Mouse (Mus musculus) heart, embryonic 11.5 days (tissue): ENCODE results near the gene Zc3h13. TPM values are rescaled to one million over a fixed set of nuclear protein-coding genes. Genes with fewer than 3 reads are reported as not detected.

Source experiments
- ATAC-seq: fragments of 200-750 bp; cut with Nextera tagmentation; replicated peaks from 2 replicates; pipeline ENCODE4 v1.8.0; 2017; ENCODE audit warnings: moderate library complexity; ENCODE audit not compliant: insufficient number of reproducible peaks, low FRiP score, low TSS enrichment
- H3K27ac ChIP-seq: fragments of 300-500 bp; sonication (generic); 2 replicates; pipeline ENCODE4 v1.5.1; 2014; ENCODE audit warnings: mild to moderate bottlenecking, low read depth, low read length
- H3K27me3 ChIP-seq: fragments of 300-500 bp; sonication (generic); 2 replicates; pipeline ENCODE4 v1.6.1; 2014; ENCODE audit warnings: mild to moderate bottlenecking, low read length, mixed read lengths; ENCODE audit not compliant: control insufficient read depth, insufficient read depth
- H3K36me3 ChIP-seq: fragments of 300-500 bp; sonication (generic); 2 replicates; pipeline ENCODE4 v1.6.1; 2014; ENCODE audit warnings: mild to moderate bottlenecking, low read length, moderate library complexity, mixed read lengths; ENCODE audit not compliant: control insufficient read depth, insufficient read depth
- H3K4me1 ChIP-seq: fragments of 300-500 bp; sonication (generic); 2 replicates; pipeline ENCODE4 v1.6.1; 2014; ENCODE audit warnings: low read length; ENCODE audit not compliant: control insufficient read depth, insufficient read depth
- H3K4me2 ChIP-seq: fragments of 300-500 bp; sonication (generic); 2 replicates; pipeline ENCODE4 v1.6.1; 2014; ENCODE audit warnings: mild to moderate bottlenecking, moderate library complexity
- H3K4me3 ChIP-seq: fragments of 300-500 bp; sonication (generic); 2 replicates; pipeline ENCODE4 v1.5.1; 2014; ENCODE audit warnings: low read depth, low read length
- H3K9ac ChIP-seq: fragments of 300-500 bp; sonication (generic); 2 replicates; pipeline ENCODE4 v1.6.1; 2014; ENCODE audit warnings: mild to moderate bottlenecking, low read depth, low read length, moderate library complexity
- H3K9me3 ChIP-seq: fragments of 300-500 bp; sonication (generic); replicated peaks from 2 replicates; pipeline ENCODE4 v1.6.1; 2016; ENCODE audit warnings: low read length; ENCODE audit not compliant: control insufficient read depth
- WGBS: fragments of 180-500 bp; shearing (Covaris S2); extraction: QIAGEN DNeasy Blood & Tissue Kit; methylation state at CpG from one replicate; pipeline ENCODE4 v1.1.7; 2014; ENCODE audit not compliant: insufficient replicate concordance; 5-methylcytosine and 5-hydroxymethylcytosine counted together
- polyA plus RNA-seq: library from polyadenylated mRNA; unstranded; fragments of >200 nt; fragmentation: Nextera tagmentation; extraction: Ambion mirVana; gene quantifications from 2 replicates; pipeline ENCODE4 v1.2.1, GENCODE M21; 2014

The Zc3h13 gene
- polyA plus RNA-seq, 1 experiment from 2014 or later = 20.2 TPM

DNA sequence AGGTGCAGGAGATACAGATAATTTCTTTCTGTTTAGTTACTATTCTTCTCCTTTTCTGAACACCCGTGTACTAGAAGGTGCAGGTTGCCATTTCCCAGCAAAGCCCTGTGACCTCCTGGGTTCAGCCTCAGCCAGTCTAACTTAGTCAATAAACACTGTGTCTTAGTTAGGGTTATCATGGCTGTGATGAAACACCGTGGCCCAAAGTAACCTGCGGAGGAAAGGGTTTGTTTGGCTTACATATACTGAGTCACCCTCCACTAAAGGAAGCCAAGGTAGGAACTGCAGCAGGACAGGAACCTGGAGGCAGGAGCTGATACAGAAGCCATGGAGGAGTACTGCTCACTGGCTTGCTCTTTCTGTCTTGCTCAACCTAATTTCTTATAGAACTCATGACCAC is 33.7 kb upstream of the Zc3h13 start:
- 77% methylated on average over 3 of the region's 3 CpGs for WGBS

DNA sequence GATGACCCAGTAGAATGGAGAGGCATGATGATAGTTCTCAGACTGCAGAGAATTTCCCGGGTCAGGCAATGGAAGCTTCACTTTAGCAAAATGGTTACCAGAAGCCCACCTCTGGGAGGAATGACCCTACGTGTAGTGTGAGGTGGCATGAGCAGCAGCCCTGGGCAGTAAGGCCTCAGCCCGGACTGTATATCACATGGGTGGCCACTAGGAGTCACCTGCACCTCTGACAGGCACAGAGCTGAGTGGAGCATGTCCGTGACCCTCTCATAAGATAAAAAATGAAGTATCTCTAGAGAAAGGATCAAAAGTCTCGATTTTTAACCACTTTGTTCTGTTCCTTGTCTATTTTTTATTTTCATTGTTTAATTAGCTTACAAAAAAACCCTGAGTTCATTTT is 27.7 kb upstream of the Zc3h13 start:
- H3K4me2 ChIP-seq = no peak overlapping the region
- no peaks in the 10 kb centered on the region for H3K36me3 ChIP-seq
- no peak overlapping the region for H3K9ac ChIP-seq
- WGBS = 38% methylated on average over 5 of the region's 5 CpGs
- no peaks in the 10 kb centered on the region for H3K4me1 ChIP-seq
- no peaks in the 10 kb centered on the region for H3K27me3 ChIP-seq
- no peak for ATAC-seq
- H3K27ac ChIP-seq = no peak overlapping the region
- H3K4me3 ChIP-seq = no peak overlapping the region
- H3K9me3 ChIP-seq = no peaks in the 10 kb centered on the region

More for the DNA sequence above, 33.7 kb upstream of the Zc3h13 start:
- H3K27ac ChIP-seq = no peak overlapping the region
- H3K36me3 ChIP-seq = no peaks in the 10 kb centered on the region
- H3K27me3 ChIP-seq = no peaks in the 10 kb centered on the region
- no peaks in the 10 kb centered on the region for H3K9me3 ChIP-seq
- H3K4me3 ChIP-seq = no peak overlapping the region
- H3K9ac ChIP-seq = no peak overlapping the region
- ATAC-seq = no peak
- H3K4me1 ChIP-seq = no peaks in the 10 kb centered on the region
- no peak overlapping the region for H3K4me2 ChIP-seq

DNA sequence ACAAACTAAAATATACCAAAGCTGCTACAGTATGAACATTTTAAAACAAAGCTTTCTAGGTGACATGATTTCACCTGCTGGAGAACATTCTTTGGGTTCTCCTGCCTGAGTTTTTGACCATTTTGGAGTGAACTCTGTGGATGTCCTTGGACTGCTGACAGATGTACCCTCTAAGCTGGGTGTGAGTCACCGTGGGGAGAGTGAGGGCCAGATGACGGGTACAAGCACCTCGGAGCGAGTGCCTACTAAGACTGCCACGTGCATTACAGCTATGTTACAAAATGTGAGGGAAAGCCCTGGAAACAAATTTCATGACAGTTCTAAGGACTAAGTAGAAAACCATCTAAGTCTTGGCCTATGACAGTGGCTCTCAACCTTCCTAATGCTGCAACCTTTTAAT is 14.6 kb upstream of the Zc3h13 start:
- no peak overlapping the region for H3K4me2 ChIP-seq
- H3K9ac ChIP-seq = no peak overlapping the region
- H3K4me3 ChIP-seq = no peak overlapping the region
- no peaks in the 10 kb centered on the region for H3K27me3 ChIP-seq
- no peak overlapping the region for H3K27ac ChIP-seq
- no peaks in the 10 kb centered on the region for H3K9me3 ChIP-seq
- 56% methylated on average over 5 of the region's 5 CpGs for WGBS
- no peaks in the 10 kb centered on the region for H3K4me1 ChIP-seq
- no peaks in the 10 kb centered on the region for H3K36me3 ChIP-seq
- ATAC-seq = no peak

DNA sequence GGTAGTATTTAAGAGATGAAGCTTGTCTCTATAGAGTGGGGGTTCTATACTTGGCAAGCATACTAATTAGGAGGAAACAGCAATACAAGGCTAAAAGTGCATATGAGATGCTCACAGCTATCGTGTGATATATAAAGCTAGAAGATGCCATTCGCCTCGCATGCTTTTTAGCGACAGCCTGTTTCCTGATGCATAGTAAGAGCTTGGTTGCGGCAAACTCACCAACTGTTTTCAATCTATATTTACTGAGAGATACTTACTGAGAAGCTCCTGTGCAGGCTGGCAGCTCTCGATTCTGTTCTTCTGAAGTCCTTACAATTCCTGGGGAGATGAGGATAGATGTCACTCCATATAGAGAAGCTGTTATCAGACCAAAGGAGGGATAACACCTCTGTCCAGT is 4.5 kb upstream of the Zc3h13 start:
- Histone ChIP-seq H3K9ac (no peak overlapping the region), H3K27ac (no peak overlapping the region), H3K36me3 (no peaks in the 10 kb centered on the region), H3K27me3 (no peaks in the 10 kb centered on the region), H3K4me1 (0 out of 2 replicates have a peak, but pooled peaks cover 3% of the 10 kb centered on the region), H3K4me3 (no peak overlapping the region), H3K9me3 (no peaks in the 10 kb centered on the region), H3K4me2 (no peak overlapping the region)
- WGBS = 83% methylated on average over 6 of the region's 6 CpGs
- no peak for ATAC-seq

DNA sequence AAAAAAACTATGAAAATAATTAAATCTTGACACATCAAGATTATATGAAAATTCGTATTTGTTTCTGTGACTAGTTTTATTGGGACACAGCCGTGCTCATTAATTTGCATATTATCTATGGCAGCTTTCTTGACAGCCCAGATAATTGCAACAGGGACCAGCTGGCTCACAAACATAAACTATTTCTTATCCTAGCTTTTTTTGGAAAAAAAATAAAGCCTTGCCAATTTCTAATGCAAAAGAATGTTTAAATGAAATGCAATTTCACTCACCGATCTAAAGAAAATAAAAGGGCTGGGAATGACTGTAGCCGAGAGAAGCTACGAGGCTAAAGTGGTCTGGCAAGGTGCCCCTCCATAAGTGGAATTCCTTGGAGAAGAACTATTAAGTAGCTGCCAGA is 3.8 kb upstream of the Zc3h13 start:
- 50% methylated on average over 5 of the region's 5 CpGs for WGBS
- Histone ChIP-seq H3K36me3 (no peaks in the 10 kb centered on the region), H3K9me3 (no peaks in the 10 kb centered on the region), H3K4me1 (0 out of 2 replicates have a peak, but pooled peaks cover 6% of the 10 kb centered on the region), H3K4me2 (no peak overlapping the region), H3K27me3 (no peaks in the 10 kb centered on the region), H3K9ac (no peak overlapping the region), H3K27ac (no peak overlapping the region), H3K4me3 (no peak overlapping the region)
- ATAC-seq = no peak

DNA sequence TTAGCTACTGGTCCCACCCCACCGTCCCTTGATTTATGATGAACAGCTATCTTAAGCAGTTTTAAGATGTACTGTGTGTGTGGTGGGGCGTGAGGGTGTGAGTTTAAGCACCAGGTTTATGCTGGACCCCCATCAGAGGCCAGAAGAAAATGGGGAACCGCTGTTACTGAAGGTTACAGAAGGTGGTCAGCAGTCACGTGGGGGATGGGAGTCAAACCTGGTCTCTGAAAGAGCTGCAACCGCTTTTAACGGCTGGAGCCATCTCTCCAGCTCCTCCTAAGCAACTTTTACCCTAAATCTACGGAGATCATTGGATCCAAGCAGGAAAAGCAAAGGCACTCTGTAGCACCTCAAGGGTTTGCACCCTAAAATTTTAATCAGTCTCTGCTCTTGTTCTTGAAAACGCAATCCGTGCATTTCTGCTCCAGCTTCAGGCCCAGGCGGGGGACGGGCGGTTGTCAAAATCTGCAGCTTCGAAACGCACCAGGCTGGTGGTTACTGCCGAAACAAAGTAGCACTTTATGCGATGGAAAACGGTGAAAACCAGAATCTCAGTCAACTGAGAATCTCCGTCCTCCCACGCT is 472 bp upstream of the Zc3h13 start:
- Histone ChIP-seq H3K9ac (peak overlapping the region; percentile 95), H3K36me3 (no peaks in the 10 kb centered on the region), H3K27ac (peak overlapping the region; percentile 87; the same call in 1 of the 2 replicates), H3K27me3 (no peaks in the 10 kb centered on the region), H3K9me3 (no peaks in the 10 kb centered on the region), H3K4me1 (0 out of 2 replicates have a peak, but pooled peaks cover 8% of the 10 kb centered on the region), H3K4me2 (peak overlapping the region; percentile 75), H3K4me3 (peak overlapping the region; percentile 99)
- 6% methylated on average over 19 of the region's 19 CpGs for WGBS
- 0 out of 2 replicates have a peak, but pooled peaks have one; percentile 36 for ATAC-seq

DNA sequence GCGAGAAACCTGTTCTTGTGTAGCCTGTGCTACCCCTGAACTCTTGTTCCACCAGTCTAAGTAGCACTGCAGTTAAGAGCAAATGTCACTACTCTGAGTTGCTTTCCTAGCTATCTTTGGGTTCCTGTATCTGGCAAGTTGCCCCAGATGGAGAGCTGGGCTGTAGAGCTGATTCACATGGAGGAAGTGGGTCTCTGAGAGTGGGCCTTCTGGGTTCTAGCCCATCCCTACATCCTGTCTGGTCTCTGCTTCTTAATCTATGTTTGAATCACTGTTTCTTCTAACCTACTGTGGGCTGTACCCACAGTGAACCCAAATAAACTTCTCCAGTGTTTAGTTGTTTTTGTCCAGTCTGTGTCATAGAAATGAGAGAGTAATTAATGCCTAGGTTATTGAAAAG is 16.9 kb downstream of the Zc3h13 start:
- Histone ChIP-seq H3K27ac (no peak overlapping the region), H3K9me3 (no peaks in the 10 kb centered on the region), H3K9ac (no peak overlapping the region), H3K36me3 (no peaks in the 10 kb centered on the region), H3K4me1 (no peaks in the 10 kb centered on the region), H3K4me2 (no peak overlapping the region), H3K27me3 (no peaks in the 10 kb centered on the region), H3K4me3 (no peak overlapping the region)
- WGBS = 82% methylated on average over 1 of the region's 1 CpGs
- ATAC-seq = no peak

DNA sequence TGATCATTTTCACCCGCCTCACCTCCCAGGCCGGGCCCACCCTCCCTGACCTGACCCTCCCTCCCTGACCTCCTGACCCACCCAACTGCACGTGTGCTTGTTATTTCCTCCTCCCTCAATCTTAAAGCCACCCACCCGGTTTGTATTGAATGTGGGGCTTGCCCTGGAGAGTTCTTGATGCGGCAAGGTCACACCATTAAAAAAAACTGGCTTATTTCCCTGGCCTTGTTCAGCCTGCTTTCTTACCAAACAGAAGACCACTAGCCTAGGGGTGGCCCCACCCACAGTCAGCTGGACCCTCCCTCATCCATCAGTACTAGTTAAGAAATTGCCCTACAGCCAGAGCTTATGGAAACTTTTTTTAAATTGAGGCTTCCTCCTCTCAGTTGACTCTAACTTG is 19.6 kb downstream of the Zc3h13 start:
- 59% methylated on average over 5 of the region's 5 CpGs for WGBS
- H3K27ac ChIP-seq = no peak overlapping the region
- no peaks in the 10 kb centered on the region for H3K9me3 ChIP-seq
- ATAC-seq = no peak
- no peak overlapping the region for H3K4me2 ChIP-seq
- H3K27me3 ChIP-seq = no peaks in the 10 kb centered on the region
- H3K4me3 ChIP-seq = no peak overlapping the region
- no peaks in the 10 kb centered on the region for H3K36me3 ChIP-seq
- no peaks in the 10 kb centered on the region for H3K4me1 ChIP-seq
- no peak overlapping the region for H3K9ac ChIP-seq

DNA sequence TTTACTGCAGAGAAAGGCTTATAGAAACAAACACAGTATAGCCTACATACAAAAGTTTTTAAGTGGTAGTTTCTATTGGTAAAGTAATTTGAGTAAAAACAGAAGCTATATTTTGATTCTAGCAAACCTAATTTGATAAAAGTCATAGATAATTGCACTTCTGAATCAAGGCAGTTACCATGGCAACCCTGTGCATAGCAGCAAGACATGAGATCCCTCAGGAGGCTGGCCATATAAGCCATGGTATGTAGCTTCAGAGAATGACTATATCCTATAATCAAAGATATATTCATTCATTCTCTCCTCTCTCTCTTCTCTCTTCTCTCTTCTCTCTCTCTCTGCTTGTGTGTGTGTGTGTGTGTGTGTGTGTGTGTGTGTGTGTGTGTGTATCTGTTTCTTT is 23.7 kb downstream of the Zc3h13 start:
- Histone ChIP-seq H3K27me3 (no peaks in the 10 kb centered on the region), H3K4me1 (no peaks in the 10 kb centered on the region), H3K36me3 (no peaks in the 10 kb centered on the region), H3K9me3 (no peaks in the 10 kb centered on the region), H3K4me2 (no peak overlapping the region), H3K9ac (no peak overlapping the region), H3K4me3 (no peak overlapping the region), H3K27ac (no peak overlapping the region)
- ATAC-seq = no peak
